14 mouse cellular contexts compared by ENCODE assay signal in the genomic region with DNA sequence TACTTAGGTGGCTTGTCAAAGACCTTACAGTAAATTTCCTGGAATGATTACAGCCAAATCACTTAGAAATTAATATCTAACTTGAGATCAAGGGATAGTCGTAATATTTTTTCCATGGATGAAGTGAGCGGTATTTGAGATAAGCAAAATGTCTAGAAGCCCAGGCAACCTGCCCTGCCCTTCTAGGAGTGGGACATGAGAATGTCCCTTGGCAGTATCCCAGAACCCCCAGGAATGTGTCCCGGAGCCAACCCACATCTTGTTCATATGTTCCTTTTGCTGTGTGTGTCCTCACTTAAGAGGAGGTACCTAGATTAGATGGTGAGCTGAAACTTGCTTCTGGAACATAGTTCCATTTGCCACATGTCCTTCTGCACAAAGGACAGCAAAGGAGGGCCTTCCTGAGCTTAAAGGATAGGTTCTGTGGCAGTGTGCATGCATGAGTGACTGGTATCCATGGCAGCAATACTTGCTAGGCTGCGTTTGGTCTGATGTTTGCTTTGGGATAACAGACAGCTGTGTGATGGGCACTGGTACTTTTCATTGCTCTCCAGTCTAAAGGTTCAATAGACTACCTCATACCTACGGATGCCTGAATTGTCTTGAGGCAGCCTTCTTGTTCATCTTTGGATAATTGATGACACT.
A peak's percentile ranks its signal among the peaks of the same experiment; 100 is the strongest.
DNase-seq lines count a peak whose midpoint lies in the region; ATAC-seq and TF ChIP-seq lines count a peak whose summit lies in the region.
"Had no signal": no experiment of that assay in that cellular context is flagged by ENCODE, and none has a peak within 500 bp of the region (broad histone marks: within the 10 kb centered on the region; RNA-seq: fewer than 3 reads in every experiment).

No protein-coding gene starts in this region.

- no peaks in the 10 kb centered on the region for H3K9me3 ChIP-seq in heart, postnatal 0 days (replicated peaks; ENCODE audit: control insufficient read depth, low read length)
- no peaks in the 10 kb centered on the region for H3K9me3 ChIP-seq in midbrain, embryonic 14.5 days (ENCODE audit: control insufficient read depth, low read length)
- H3K9me3 ChIP-seq in midbrain, embryonic 16.5 days (replicated peaks; ENCODE audit: control insufficient read depth, low read length, poor library complexity, severe bottlenecking) = no peaks in the 10 kb centered on the region
- H3K9me3 ChIP-seq in lung, embryonic 15.5 days = no peaks in the 10 kb centered on the region
- H3K9me3 ChIP-seq in forebrain, embryonic 16.5 days (ENCODE audit: control insufficient read depth, low read length) = no peaks in the 10 kb centered on the region
- no peaks in the 10 kb centered on the region for H3K9me3 ChIP-seq in liver, postnatal 0 days (ENCODE audit: low read length)
- H3K9me3 ChIP-seq: embryonic facial prominence, embryonic 13.5 days; forebrain, embryonic 12.5 days; midbrain, embryonic 12.5 days had no signal

- WGBS in heart, postnatal 0 days = 36% methylated on average over 5 of the region's 5 CpGs
- WGBS in midbrain, embryonic 14.5 days = 56% methylated on average over 5 of the region's 5 CpGs
- WGBS in midbrain, embryonic 16.5 days = 66% methylated on average over 5 of the region's 5 CpGs
- 27% methylated on average over 5 of the region's 5 CpGs for WGBS in lung, embryonic 15.5 days
- WGBS in forebrain, embryonic 16.5 days = 72% methylated on average over 5 of the region's 5 CpGs
- WGBS in liver, postnatal 0 days (ENCODE audit: insufficient replicate concordance) = 76% methylated on average over 5 of the region's 5 CpGs

- no peak overlapping the region for H3K4me2 ChIP-seq in heart, postnatal 0 days (ENCODE audit: low read depth, low read length)
- H3K4me2 ChIP-seq in midbrain, embryonic 14.5 days (ENCODE audit: low read length) = no peak overlapping the region
- no peak overlapping the region for H3K4me2 ChIP-seq in midbrain, embryonic 16.5 days (ENCODE audit: low read length)
- H3K4me2 ChIP-seq in lung, embryonic 15.5 days = no peak overlapping the region
- H3K4me2 ChIP-seq in forebrain, embryonic 16.5 days (ENCODE audit: low read length) = no peak overlapping the region
- H3K4me2 ChIP-seq in liver, postnatal 0 days (ENCODE audit: low read depth, low read length) = no peak overlapping the region
- H3K4me2 ChIP-seq: embryonic facial prominence, embryonic 13.5 days; forebrain, embryonic 12.5 days; liver, embryonic 11.5 days; midbrain, embryonic 12.5 days had no signal

- H3K4me3 ChIP-seq in heart, postnatal 0 days (ENCODE audit: low read depth, low read length) = no peak overlapping the region
- no peak overlapping the region for H3K4me3 ChIP-seq in midbrain, embryonic 14.5 days (replicated peaks; ENCODE audit: low read depth, low read length)
- H3K4me3 ChIP-seq in midbrain, embryonic 16.5 days (ENCODE audit: low read depth, low read length) = no peak overlapping the region
- no peak overlapping the region for H3K4me3 ChIP-seq in lung, embryonic 15.5 days
- H3K4me3 ChIP-seq in forebrain, embryonic 16.5 days (replicated peaks; ENCODE audit: low read length) = no peak overlapping the region
- no peak overlapping the region for H3K4me3 ChIP-seq in liver, postnatal 0 days (ENCODE audit: low read depth, low read length)
- H3K4me3 ChIP-seq: embryonic facial prominence, embryonic 13.5 days; forebrain, embryonic 12.5 days; midbrain, embryonic 12.5 days had no signal

- DNase-seq in heart, postnatal 0 days (ENCODE audit: low spot score) = peak; percentile 22
- DNase-seq in heart, adult 9 months (ENCODE audit: low spot score in 2 of 2) = no peak
- DNase-seq in midbrain, embryonic 14.5 days = peak; percentile 36
- no peak for DNase-seq in liver, postnatal 0 days
- DNase-seq: cerebellum, adult 8-10 months; kidney, adult 11 months; thymus, adult 18-20 months had no signal

- H3K36me3 ChIP-seq in heart, postnatal 0 days (replicated peaks; ENCODE audit: control insufficient read depth, insufficient read depth, low read length) = no peaks in the 10 kb centered on the region
- H3K36me3 ChIP-seq in midbrain, embryonic 14.5 days (ENCODE audit: control insufficient read depth, insufficient read depth, low read length) = no peaks in the 10 kb centered on the region
- H3K36me3 ChIP-seq in midbrain, embryonic 16.5 days (ENCODE audit: control insufficient read depth, insufficient read depth, low read length) = no peaks in the 10 kb centered on the region
- no peaks in the 10 kb centered on the region for H3K36me3 ChIP-seq in lung, embryonic 15.5 days
- H3K36me3 ChIP-seq in forebrain, embryonic 16.5 days (ENCODE audit: control insufficient read depth, insufficient read depth) = no peaks in the 10 kb centered on the region
- H3K36me3 ChIP-seq in liver, postnatal 0 days (replicated peaks; ENCODE audit: insufficient read depth, low read length) = no peaks in the 10 kb centered on the region
- H3K36me3 ChIP-seq: embryonic facial prominence, embryonic 13.5 days; forebrain, embryonic 12.5 days; midbrain, embryonic 12.5 days had no signal

- peak; percentile 57 for ATAC-seq in heart, postnatal 0 days (ENCODE audit: insufficient read depth, low read depth)
- ATAC-seq in midbrain, embryonic 14.5 days (ENCODE audit: low FRiP score, low TSS enrichment) = no peak
- no peak for ATAC-seq in midbrain, embryonic 16.5 days
- peak; percentile 70; the same call in 1 of the 2 replicates for ATAC-seq in lung, embryonic 15.5 days (ENCODE audit: borderline replicate concordance, extremely low read depth, low FRiP score, low TSS enrichment)
- no peak for ATAC-seq in forebrain, embryonic 16.5 days
- ATAC-seq in liver, postnatal 0 days = no peak

- H3K4me1 ChIP-seq in heart, postnatal 0 days (ENCODE audit: control insufficient read depth, insufficient read depth) = peaks cover 8% of the 10 kb centered on the region; the same call in 1 of the 2 replicates
- peaks cover 3% of the 10 kb centered on the region; the same call in 1 of the 2 replicates for H3K4me1 ChIP-seq in midbrain, embryonic 14.5 days (ENCODE audit: control insufficient read depth, insufficient read depth, low read length)
- H3K4me1 ChIP-seq in midbrain, embryonic 16.5 days (ENCODE audit: control insufficient read depth, insufficient read depth, low read length) = peaks cover 4% of the 10 kb centered on the region; the same call in 1 of the 2 replicates
- peaks cover 23% of the 10 kb centered on the region for H3K4me1 ChIP-seq in lung, embryonic 15.5 days
- H3K4me1 ChIP-seq in forebrain, embryonic 16.5 days (replicated peaks; ENCODE audit: control insufficient read depth, insufficient read depth, low read length) = peaks cover 3% of the 10 kb centered on the region; the same call in 1 of the 2 replicates
- H3K4me1 ChIP-seq in liver, postnatal 0 days (ENCODE audit: insufficient read depth) = no peaks in the 10 kb centered on the region

- no peak overlapping the region for H3K9ac ChIP-seq in heart, postnatal 0 days (replicated peaks; ENCODE audit: low read depth, low read length)
- H3K9ac ChIP-seq in midbrain, embryonic 14.5 days (replicated peaks; ENCODE audit: low read length) = no peak overlapping the region
- no peak overlapping the region for H3K9ac ChIP-seq in midbrain, embryonic 16.5 days (ENCODE audit: low read depth, low read length)
- no peak overlapping the region for H3K9ac ChIP-seq in lung, embryonic 15.5 days
- no peak overlapping the region for H3K9ac ChIP-seq in forebrain, embryonic 16.5 days (replicated peaks; ENCODE audit: low read depth, low read length)
- no peak overlapping the region for H3K9ac ChIP-seq in liver, postnatal 0 days (replicated peaks)
- H3K9ac ChIP-seq: embryonic facial prominence, embryonic 13.5 days; forebrain, embryonic 12.5 days; midbrain, embryonic 12.5 days had no signal

- no peaks in the 10 kb centered on the region for H3K27me3 ChIP-seq in heart, postnatal 0 days (ENCODE audit: control insufficient read depth, insufficient read depth, low read length)
- no peaks in the 10 kb centered on the region for H3K27me3 ChIP-seq in midbrain, embryonic 14.5 days (ENCODE audit: control insufficient read depth, insufficient read depth, low read length)
- no peaks in the 10 kb centered on the region for H3K27me3 ChIP-seq in midbrain, embryonic 16.5 days (ENCODE audit: control insufficient read depth, insufficient read depth, low read depth, low read length)
- H3K27me3 ChIP-seq in lung, embryonic 15.5 days = no peaks in the 10 kb centered on the region
- no peaks in the 10 kb centered on the region for H3K27me3 ChIP-seq in forebrain, embryonic 16.5 days (replicated peaks; ENCODE audit: control insufficient read depth, insufficient read depth, low read length)
- no peaks in the 10 kb centered on the region for H3K27me3 ChIP-seq in liver, postnatal 0 days (ENCODE audit: insufficient read depth, low read length)
- H3K27me3 ChIP-seq: embryonic facial prominence, embryonic 13.5 days; forebrain, embryonic 12.5 days; midbrain, embryonic 12.5 days had no signal

- no peak for TF ChIP-seq EP300 in heart, postnatal 0 days (IDR thresholded peaks at IDR 0.05; ENCODE audit: low read depth)
- no peak for TF ChIP-seq EP300 in liver, postnatal 0 days (IDR thresholded peaks at IDR 0.05; ENCODE audit: low read depth)

- no peak for TF ChIP-seq CTCF in heart, postnatal 0 days (IDR thresholded peaks at IDR 0.05; ENCODE audit: low read depth)
- TF ChIP-seq CTCF in liver, postnatal 0 days (IDR thresholded peaks at IDR 0.05; ENCODE audit: low read depth) = no peak

- no peak overlapping the region for H3K27ac ChIP-seq in heart, postnatal 0 days (ENCODE audit: low read depth)
- H3K27ac ChIP-seq in midbrain, embryonic 14.5 days (replicated peaks; ENCODE audit: low read depth, low read length) = no peak overlapping the region
- H3K27ac ChIP-seq in midbrain, embryonic 16.5 days (ENCODE audit: low read length) = no peak overlapping the region
- H3K27ac ChIP-seq in lung, embryonic 15.5 days = peak overlapping the region; percentile 83
- H3K27ac ChIP-seq in forebrain, embryonic 16.5 days (ENCODE audit: low read length) = no peak overlapping the region
- H3K27ac ChIP-seq in liver, postnatal 0 days (ENCODE audit: low read depth) = no peak overlapping the region
- H3K27ac ChIP-seq: embryonic facial prominence, embryonic 13.5 days; forebrain, embryonic 12.5 days; midbrain, embryonic 12.5 days had no signal

Comparison
In these comparisons a context has a peak if more than half of its experiments do, and no peak if none do; other contexts are left out.
1. DNase-seq: peak in heart, postnatal 0 days (single experiment) and midbrain, embryonic 14.5 days (single experiment); none in heart, adult 9 months (0 of 2) and liver, postnatal 0 days (single experiment).
2. ATAC-seq: peak in heart, postnatal 0 days (single experiment) and lung, embryonic 15.5 days (single experiment); none in midbrain, embryonic 14.5 days (single experiment), midbrain, embryonic 16.5 days (single experiment), forebrain, embryonic 16.5 days (single experiment) and liver, postnatal 0 days (single experiment).